Mouse (Mus musculus): ENCODE data around the gene Kif26a.

The Kif26a gene

GRCm38 (mm10) chr12:112164840-112165219 lies 18.8 kb downstream of the Kif26a start:
- DNase-seq (ENCODE audit: low spot score) = peak; percentile 90

- no peak for DNase-seq (ENCODE audit: low spot score)
Measured at GRCm38 (mm10) chr12:112169240-112169639, 23.2 kb downstream of the Kif26a start.

- DNase-seq (ENCODE audit: low spot score) = no peak
Measured at GRCm38 (mm10) chr12:112170671-112171574, 24.9 kb downstream of the Kif26a start.

GRCm38 (mm10) chr12:112171657-112172056 lies 25.6 kb downstream of the Kif26a start:
- no peak for DNase-seq (ENCODE audit: low spot score)

- DNase-seq (ENCODE audit: low spot score) = no peak
Measured at GRCm38 (mm10) chr12:112172214-112172613, 26.2 kb downstream of the Kif26a start.

- no peak for DNase-seq (ENCODE audit: low spot score)
Measured at GRCm38 (mm10) chr12:112177679-112178078, 31.7 kb downstream of the Kif26a start.

- no peak for DNase-seq (ENCODE audit: low spot score)
Measured at GRCm38 (mm10) chr12:112179687-112180086, 33.7 kb downstream of the Kif26a start.

GRCm38 (mm10) chr12:112181921-112182608 lies 36.1 kb downstream of the Kif26a start:
- DNase-seq (ENCODE audit: low spot score) = no peak

GRCm38 (mm10) chr12:112182609-112182955 lies 36.6 kb downstream of the Kif26a start:
- no peak for DNase-seq (ENCODE audit: low spot score)

GRCm38 (mm10) chr12:112183675-112184074 lies 37.7 kb downstream of the Kif26a start:
- DNase-seq (ENCODE audit: low spot score) = no peak

GRCm38 (mm10) chr12:112184390-112184789 lies 38.4 kb downstream of the Kif26a start:
- DNase-seq (ENCODE audit: low spot score) = no peak

GRCm38 (mm10) chr12:112186899-112187298 lies 40.9 kb downstream of the Kif26a start:
- DNase-seq (ENCODE audit: low spot score) = no peak

- DNase-seq (ENCODE audit: low spot score) = no peak
Measured at GRCm38 (mm10) chr12:112191753-112192152, 45.7 kb downstream of the Kif26a start.

GRCm38 (mm10) chr12:112195019-112195418 lies 49.0 kb downstream of the Kif26a start:
- no peak for DNase-seq (ENCODE audit: low spot score)

GRCm38 (mm10) chr12:112196562-112196961 lies 50.6 kb downstream of the Kif26a start:
- no peak for DNase-seq (ENCODE audit: low spot score)

GRCm38 (mm10) chr12:112199363-112199762 lies 53.4 kb downstream of the Kif26a start:
- no peak for DNase-seq (ENCODE audit: low spot score)

- no peak for DNase-seq (ENCODE audit: low spot score)
Measured at GRCm38 (mm10) chr12:112200045-112200444, 54.0 kb downstream of the Kif26a start.

GRCm38 (mm10) chr12:112207163-112207562 lies 61.2 kb downstream of the Kif26a start:
- DNase-seq (ENCODE audit: low spot score) = no peak

- no peak for DNase-seq (ENCODE audit: low spot score)
Measured at GRCm38 (mm10) chr12:112207734-112208133, 61.7 kb downstream of the Kif26a start.

GRCm38 (mm10) chr12:112210622-112211021 lies 64.6 kb downstream of the Kif26a start:
- no peak for DNase-seq (ENCODE audit: low spot score)

- no peak for DNase-seq (ENCODE audit: low spot score)
Measured at GRCm38 (mm10) chr12:112214441-112214857, 68.4 kb downstream of the Kif26a start.

GRCm38 (mm10) chr12:112215545-112215944 lies 69.5 kb downstream of the Kif26a start:
- DNase-seq (ENCODE audit: low spot score) = no peak

GRCm38 (mm10) chr12:112217021-112217420 lies 71.0 kb downstream of the Kif26a start:
- DNase-seq (ENCODE audit: low spot score) = no peak
